Mouse (Mus musculus) midbrain, embryonic 12.5 days (tissue): ENCODE measurements around the gene Rpl23. TPM values are rescaled to one million over a fixed set of nuclear protein-coding genes. Genes with fewer than 3 reads are reported as not detected.

Experiments used
- ATAC-seq: fragments of 200-750 bp; cut with Nextera tagmentation; 2 replicates; pipeline ENCODE4 v1.8.0; 2017; ENCODE audit warnings: low read depth, moderate TSS enrichment, moderate library complexity; ENCODE audit not compliant: low FRiP score
- H3K27ac ChIP-seq: fragments of 300-500 bp; sonication (generic); replicated peaks from 2 replicates; pipeline ENCODE4 v1.5.1; 2016; ENCODE audit warnings: mild to moderate bottlenecking
- H3K27me3 ChIP-seq: fragments of 300-500 bp; sonication (generic); 2 replicates; pipeline ENCODE4 v1.6.1; 2016; ENCODE audit warnings: mild to moderate bottlenecking
- H3K36me3 ChIP-seq: fragments of 300-500 bp; sonication (generic); 2 replicates; pipeline ENCODE4 v1.6.1; 2016
- H3K4me1 ChIP-seq: fragments of 300-500 bp; sonication (generic); 2 replicates; pipeline ENCODE4 v1.6.1; 2016
- H3K4me2 ChIP-seq: fragments of 300-500 bp; sonication (generic); replicated peaks from 2 replicates; pipeline ENCODE4 v1.6.1; 2016; ENCODE audit warnings: mild to moderate bottlenecking, moderate library complexity
- H3K4me3 ChIP-seq: fragments of 300-500 bp; sonication (generic); 2 replicates; pipeline ENCODE4 v1.5.1; 2016; ENCODE audit warnings: mild to moderate bottlenecking
- H3K9ac ChIP-seq: fragments of 300-500 bp; sonication (generic); replicated peaks from 2 replicates; pipeline ENCODE4 v1.6.1; 2016; ENCODE audit warnings: mild to moderate bottlenecking, moderate library complexity
- H3K9me3 ChIP-seq: fragments of 300-500 bp; sonication (generic); 2 replicates; pipeline ENCODE4 v1.6.1; 2016; ENCODE audit warnings: mild to moderate bottlenecking
- WGBS: fragments of 180-500 bp; shearing (Covaris S2); methylation state at CpG from one replicate; pipeline ENCODE4 v1.1.7; 2016; 5-methylcytosine and 5-hydroxymethylcytosine counted together
- polyA plus RNA-seq: library from polyadenylated mRNA; unstranded; fragments of >200 nt; fragmentation: Nextera tagmentation; extraction: Ambion mirVana; gene quantifications from 2 replicates; pipeline ENCODE4 v1.2.1, GENCODE M21; 2016

Gene Rpl23
- polyA plus RNA-seq, 1 experiment from 2014 or later: 370 TPM

- Histone ChIP-seq H3K4me3 (no peak overlapping the region), H3K9ac (no peak overlapping the region), H3K36me3 (peaks cover 33% of the 10 kb centered on the region), H3K9me3 (no peaks in the 10 kb centered on the region), H3K27ac (no peak overlapping the region), H3K4me2 (no peak overlapping the region), H3K4me1 (peaks cover 29% of the 10 kb centered on the region), H3K27me3 (no peaks in the 10 kb centered on the region)
- 92% methylated on average over 8 of the region's 8 CpGs for WGBS
- ATAC-seq: no peak
Observed at GRCm38 (mm10) chr11:97821401-97822064, 39.3 kb upstream of the Rpl23 start.

DNA sequence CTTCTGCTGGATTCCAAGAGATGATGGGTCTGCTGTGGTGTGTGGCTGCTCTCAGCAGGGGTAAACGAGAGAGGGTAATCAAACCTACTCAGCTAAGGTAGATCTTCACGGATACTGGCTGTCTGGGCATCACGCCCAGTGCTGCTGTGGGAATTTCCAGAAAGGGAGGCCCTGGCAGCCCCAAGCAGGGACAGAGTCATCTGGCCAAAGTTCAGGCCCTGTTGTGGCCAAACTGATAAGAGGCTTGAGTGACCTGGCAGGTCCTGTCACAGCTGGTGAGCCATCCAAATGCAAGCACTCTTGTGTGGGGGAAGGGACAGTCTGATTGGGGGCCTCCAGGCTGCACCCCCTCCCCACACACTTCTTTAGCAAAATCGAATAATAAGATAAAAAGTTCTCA is 38.6 kb upstream of the Rpl23 start:
- no peak overlapping the region for H3K9ac ChIP-seq
- H3K9me3 ChIP-seq: no peaks in the 10 kb centered on the region
- no peak overlapping the region for H3K4me3 ChIP-seq
- H3K4me1 ChIP-seq: peaks cover 35% of the 10 kb centered on the region
- no peak for ATAC-seq
- no peak overlapping the region for H3K4me2 ChIP-seq
- H3K36me3 ChIP-seq: peaks cover 29% of the 10 kb centered on the region
- H3K27ac ChIP-seq: no peak overlapping the region
- 72% methylated on average over 4 of the region's 4 CpGs for WGBS
- H3K27me3 ChIP-seq: no peaks in the 10 kb centered on the region

DNA sequence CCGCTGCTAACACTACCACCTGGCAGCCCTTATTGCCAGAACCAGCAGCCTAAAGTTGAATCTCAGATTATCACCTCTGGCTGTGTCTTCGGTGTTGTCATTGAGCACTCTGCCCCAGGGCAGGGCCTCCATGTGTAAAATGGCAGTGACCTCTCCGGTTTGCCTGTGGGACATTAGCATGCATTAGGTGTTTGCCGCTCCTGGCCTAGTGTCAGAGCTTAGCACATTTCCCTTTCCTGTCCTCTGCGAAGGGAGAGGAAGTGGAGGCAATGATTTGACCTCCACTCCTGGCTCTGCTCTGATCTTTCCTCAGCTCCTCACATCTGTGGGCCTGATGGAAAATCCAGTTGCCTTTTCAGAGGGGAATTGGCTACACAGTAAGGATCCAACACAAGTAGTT is 37.7 kb upstream of the Rpl23 start:
- no peak for ATAC-seq
- Histone ChIP-seq H3K4me3 (no peak overlapping the region), H3K27ac (no peak overlapping the region), H3K4me2 (no peak overlapping the region), H3K36me3 (peaks cover 26% of the 10 kb centered on the region), H3K4me1 (peaks cover 44% of the 10 kb centered on the region), H3K9ac (no peak overlapping the region), H3K27me3 (no peaks in the 10 kb centered on the region), H3K9me3 (no peaks in the 10 kb centered on the region)
- 86% methylated on average over 5 of the region's 5 CpGs for WGBS

- Histone ChIP-seq H3K4me3 (no peak overlapping the region), H3K4me2 (no peak overlapping the region), H3K4me1 (peaks cover 44% of the 10 kb centered on the region), H3K36me3 (peaks cover 25% of the 10 kb centered on the region), H3K27ac (peak overlapping the region; percentile 84), H3K9ac (peak overlapping the region; percentile 37; the same call in 1 of the 2 replicates), H3K9me3 (no peaks in the 10 kb centered on the region), H3K27me3 (no peaks in the 10 kb centered on the region)
- 45% methylated on average over 4 of the region's 4 CpGs for WGBS
- no peak for ATAC-seq
Observed at GRCm38 (mm10) chr11:97819102-97819501, 36.9 kb upstream of the Rpl23 start.

DNA sequence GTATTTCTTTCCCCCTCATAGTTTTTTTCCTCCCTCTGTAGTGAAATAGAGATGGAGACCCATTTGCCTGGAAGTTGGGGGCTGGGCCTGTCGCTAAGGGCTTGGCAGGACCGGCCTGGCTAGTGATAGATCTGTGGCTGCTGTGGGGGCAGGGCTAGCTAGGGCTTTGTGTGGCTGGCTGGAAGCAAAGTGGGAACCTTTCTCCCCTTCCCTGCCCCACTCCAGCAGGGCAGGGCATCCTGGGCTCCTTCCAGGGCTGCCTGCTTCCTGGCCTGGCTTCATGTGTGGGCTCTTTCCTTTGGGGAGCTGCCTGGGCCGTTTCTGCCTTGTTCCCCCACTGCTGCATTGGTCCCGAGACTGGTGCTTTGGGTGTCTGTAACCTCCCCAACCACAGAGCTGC is 36.3 kb upstream of the Rpl23 start:
- Histone ChIP-seq H3K4me3 (no peak overlapping the region), H3K27me3 (no peaks in the 10 kb centered on the region), H3K36me3 (peaks cover 30% of the 10 kb centered on the region), H3K9me3 (no peaks in the 10 kb centered on the region), H3K4me2 (peak overlapping the region; percentile 10), H3K9ac (peak overlapping the region; percentile 37; the same call in 1 of the 2 replicates), H3K4me1 (peaks cover 50% of the 10 kb centered on the region), H3K27ac (peak overlapping the region; percentile 84)
- WGBS: 4% methylated on average over 4 of the region's 4 CpGs
- ATAC-seq: peak; percentile 58

DNA sequence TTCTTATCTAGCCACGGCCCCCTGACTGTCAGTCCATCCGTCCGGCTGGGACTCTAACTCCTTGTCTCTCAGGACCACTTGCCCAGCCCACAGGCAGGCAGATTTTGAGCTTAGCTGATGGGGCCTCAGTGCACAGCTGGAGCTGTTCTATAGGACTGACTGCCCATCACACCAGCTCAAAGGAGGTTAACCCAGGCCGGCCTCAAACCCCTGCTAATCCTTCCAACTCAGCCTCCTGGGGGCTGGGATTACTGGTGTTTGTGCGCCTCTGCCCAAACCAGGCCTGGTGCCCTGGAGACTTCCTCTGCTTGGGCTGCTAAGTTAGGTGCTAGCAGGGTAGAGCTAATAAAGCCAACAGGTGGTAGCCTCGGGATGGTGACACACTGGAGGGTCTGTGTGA is 35.8 kb upstream of the Rpl23 start:
- 11% methylated on average over 6 of the region's 6 CpGs for WGBS
- H3K4me2 ChIP-seq: peak overlapping the region; percentile 10; the same call in 1 of the 2 replicates

GRCm38 (mm10) chr11:97817379-97817778 is 35.1 kb upstream of the Rpl23 start:
- Histone ChIP-seq H3K36me3 (peaks cover 26% of the 10 kb centered on the region), H3K4me3 (no peak overlapping the region), H3K9ac (no peak overlapping the region), H3K4me2 (no peak overlapping the region), H3K4me1 (peaks cover 62% of the 10 kb centered on the region), H3K27ac (0 out of 2 replicates have a peak overlapping the region, but pooled peaks have one; percentile 35), H3K27me3 (no peaks in the 10 kb centered on the region), H3K9me3 (no peaks in the 10 kb centered on the region)
- 41% methylated on average over 5 of the region's 5 CpGs for WGBS
- ATAC-seq: no peak

More for the DNA sequence above, 35.8 kb upstream of the Rpl23 start:
- Histone ChIP-seq H3K9ac (no peak overlapping the region; the same call in 1 of the 2 replicates), H3K9me3 (no peaks in the 10 kb centered on the region), H3K27me3 (no peaks in the 10 kb centered on the region), H3K4me1 (peaks cover 55% of the 10 kb centered on the region), H3K27ac (peak overlapping the region; percentile 84), H3K4me3 (no peak overlapping the region), H3K36me3 (peaks cover 27% of the 10 kb centered on the region)
- 0 out of 2 replicates have a peak, but pooled peaks have one; percentile 10 for ATAC-seq

- H3K4me3 ChIP-seq: no peak overlapping the region
- ATAC-seq: no peak
- 60% methylated on average over 9 of the region's 9 CpGs for WGBS
- H3K36me3 ChIP-seq: peaks cover 26% of the 10 kb centered on the region
- no peaks in the 10 kb centered on the region for H3K27me3 ChIP-seq
- H3K4me2 ChIP-seq: no peak overlapping the region
- no peak overlapping the region; the same call in 1 of the 2 replicates for H3K27ac ChIP-seq
- peaks cover 66% of the 10 kb centered on the region for H3K4me1 ChIP-seq
- no peaks in the 10 kb centered on the region for H3K9me3 ChIP-seq
- no peak overlapping the region for H3K9ac ChIP-seq
Observed at GRCm38 (mm10) chr11:97816916-97817315, 34.7 kb upstream of the Rpl23 start.

DNA sequence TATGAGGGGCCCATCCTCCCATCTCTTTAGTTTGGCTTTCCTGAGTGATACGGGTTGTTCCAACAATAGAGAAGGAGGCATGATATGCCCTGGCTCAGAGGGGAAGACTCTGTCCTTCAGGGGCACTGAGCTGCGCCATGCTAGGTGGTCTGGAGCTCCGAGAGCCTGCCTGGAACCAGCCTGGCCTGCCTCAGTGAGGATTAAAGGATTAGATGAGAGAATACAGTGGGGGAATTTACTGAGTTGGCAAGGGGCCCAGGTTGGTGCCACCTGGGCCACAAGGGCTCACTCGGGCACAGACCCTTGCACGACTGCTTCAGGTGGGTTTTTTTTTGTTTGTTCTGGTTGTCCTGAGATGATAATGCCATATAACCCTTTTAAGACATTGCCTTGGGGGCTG is 33.9 kb upstream of the Rpl23 start:
- Histone ChIP-seq H3K4me3 (no peak overlapping the region), H3K4me2 (no peak overlapping the region), H3K36me3 (peaks cover 23% of the 10 kb centered on the region), H3K9ac (no peak overlapping the region), H3K4me1 (peaks cover 74% of the 10 kb centered on the region), H3K9me3 (no peaks in the 10 kb centered on the region), H3K27me3 (no peaks in the 10 kb centered on the region), H3K27ac (peak overlapping the region; percentile 21; the same call in 1 of the 2 replicates)
- no peak for ATAC-seq
- WGBS: 37% methylated on average over 5 of the region's 5 CpGs

DNA sequence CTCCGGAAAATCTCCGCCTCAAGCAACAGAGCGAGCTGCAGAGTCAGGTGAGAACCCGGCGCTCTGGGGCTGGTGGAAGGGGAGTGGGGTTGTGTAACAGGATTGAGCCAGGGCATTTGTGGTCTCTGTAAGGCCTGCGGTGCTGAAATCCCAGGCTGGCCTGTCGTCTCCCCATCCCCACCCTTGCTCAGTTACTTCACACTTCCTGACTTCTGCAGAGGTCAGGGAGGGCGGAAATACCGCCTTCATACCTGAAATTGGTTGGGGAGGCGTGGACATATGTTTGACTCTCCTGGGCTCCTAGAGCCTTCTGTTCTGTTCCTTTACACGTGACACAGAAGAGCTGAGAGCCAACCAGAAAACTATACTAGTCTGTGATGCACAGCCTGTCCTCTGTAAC is 33.5 kb upstream of the Rpl23 start:
- Histone ChIP-seq H3K4me1 (peaks cover 77% of the 10 kb centered on the region), H3K9ac (0 out of 2 replicates have a peak overlapping the region, but pooled peaks have one; percentile 15), H3K4me2 (no peak overlapping the region), H3K27ac (peak overlapping the region; percentile 21; the same call in 1 of the 2 replicates), H3K4me3 (no peak overlapping the region), H3K27me3 (no peaks in the 10 kb centered on the region), H3K9me3 (no peaks in the 10 kb centered on the region), H3K36me3 (peaks cover 22% of the 10 kb centered on the region)
- no peak for ATAC-seq
- 62% methylated on average over 11 of the region's 11 CpGs for WGBS

- Histone ChIP-seq H3K27me3 (no peaks in the 10 kb centered on the region), H3K4me2 (no peak overlapping the region), H3K27ac (peak overlapping the region; percentile 94), H3K36me3 (peaks cover 30% of the 10 kb centered on the region), H3K4me3 (no peak overlapping the region), H3K9me3 (no peaks in the 10 kb centered on the region), H3K4me1 (peaks cover 87% of the 10 kb centered on the region), H3K9ac (peak overlapping the region; percentile 40; the same call in 1 of the 2 replicates)
- ATAC-seq: no peak
- WGBS: 78% methylated on average over 17 of the region's 17 CpGs
Observed at GRCm38 (mm10) chr11:97813746-97814515, 31.7 kb upstream of the Rpl23 start.

GRCm38 (mm10) chr11:97813085-97813484 is 30.8 kb upstream of the Rpl23 start:
- ATAC-seq: peak; percentile 45
- Histone ChIP-seq H3K27ac (peak overlapping the region; percentile 94), H3K4me1 (peaks cover 87% of the 10 kb centered on the region), H3K9me3 (no peaks in the 10 kb centered on the region), H3K27me3 (no peaks in the 10 kb centered on the region), H3K4me2 (peak overlapping the region; percentile 46), H3K36me3 (peaks cover 37% of the 10 kb centered on the region), H3K9ac (peak overlapping the region; percentile 40), H3K4me3 (peak overlapping the region; percentile 13; the same call in 1 of the 2 replicates)
- 32% methylated on average over 7 of the region's 7 CpGs for WGBS
